Mouse (Mus musculus) CD4-positive, CD25-positive, alpha-beta regulatory T cell, adult 4 months (primary cell): ENCODE results near the gene Slc25a39. TPM values are rescaled to one million over a fixed set of nuclear protein-coding genes. Genes with fewer than 3 reads are reported as not detected.

Experiments used
- ATAC-seq: one replicate; pipeline ENCODE4 v1.8.0; 2017
- polyA plus RNA-seq, 2 experiments: library from polyadenylated mRNA; unstranded; fragments of 100-300 nt; shearing (Covaris generic); gene quantifications; one replicate each; pipeline ENCODE4 v1.2.1; 2017

Slc25a39 gene
- polyA plus RNA-seq, 2 experiments from 2014 or later: 44.0 to 44.2 TPM

- ATAC-seq: no peak
These were observed 28.7 kb upstream of the Slc25a39 start for GRCm38 (mm10) chr11:102436471-102436790.

GRCm38 (mm10) chr11:102435754-102436470 is 28.2 kb upstream of the Slc25a39 start:
- no peak for ATAC-seq

DNA sequence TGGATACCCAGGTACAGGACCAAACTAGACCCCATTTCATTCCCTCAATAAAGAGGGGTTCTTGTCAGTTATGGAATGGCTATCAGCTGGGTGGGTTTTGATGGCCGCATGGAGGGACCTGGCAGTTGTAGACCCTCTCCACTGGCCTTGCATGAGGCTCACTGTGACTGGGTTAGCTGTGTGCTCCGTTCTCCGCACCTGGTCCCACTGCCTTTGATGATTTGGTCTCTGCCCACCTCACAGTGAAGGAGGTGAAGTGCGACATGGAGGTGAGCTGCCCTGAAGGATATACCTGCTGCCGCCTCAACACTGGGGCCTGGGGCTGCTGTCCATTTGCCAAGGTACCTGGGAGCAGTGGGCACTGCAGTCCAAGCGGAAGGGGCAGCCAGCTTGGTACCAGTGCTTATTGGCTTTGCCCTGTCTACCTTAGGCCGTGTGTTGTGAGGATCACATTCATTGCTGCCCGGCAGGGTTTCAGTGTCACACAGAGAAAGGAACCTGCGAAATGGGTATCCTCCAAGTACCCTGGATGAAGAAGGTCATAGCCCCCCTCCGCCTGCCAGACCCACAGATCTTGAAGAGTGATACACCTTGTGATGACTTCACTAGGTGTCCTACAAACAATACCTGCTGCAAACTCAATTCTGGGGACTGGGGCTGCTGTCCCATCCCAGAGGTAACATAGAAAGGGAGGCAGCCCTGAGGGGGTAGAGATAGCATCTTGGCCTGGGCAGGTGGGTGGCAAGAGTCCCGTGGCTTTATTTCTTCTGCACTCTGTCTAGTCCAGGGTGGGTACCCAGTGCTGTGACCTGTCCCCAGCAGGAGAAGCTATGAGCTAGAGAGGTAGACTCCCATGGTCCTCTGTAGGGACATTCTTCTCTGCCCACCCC is 27.3 kb upstream of the Slc25a39 start:
- no peak for ATAC-seq

DNA sequence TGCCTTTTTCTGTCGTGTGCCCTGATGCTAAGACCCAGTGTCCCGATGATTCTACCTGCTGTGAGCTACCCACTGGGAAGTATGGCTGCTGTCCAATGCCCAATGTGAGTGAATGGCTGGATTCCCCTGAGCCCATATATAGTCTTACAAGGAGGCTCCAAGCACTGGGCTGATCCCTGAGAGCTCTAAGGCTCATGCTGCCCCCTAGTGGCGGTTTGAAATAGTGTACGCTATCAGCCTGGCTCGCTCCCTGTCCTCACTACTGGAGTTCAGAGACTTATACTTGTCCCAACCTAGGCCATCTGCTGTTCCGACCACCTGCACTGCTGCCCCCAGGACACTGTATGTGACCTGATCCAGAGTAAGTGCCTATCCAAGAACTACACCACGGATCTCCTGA is 26.7 kb upstream of the Slc25a39 start:
- ATAC-seq: peak; percentile 54

- ATAC-seq: no peak
These were observed 26.1 kb upstream of the Slc25a39 start for GRCm38 (mm10) chr11:102433866-102434265.

GRCm38 (mm10) chr11:102432896-102433295 is 25.1 kb upstream of the Slc25a39 start:
- ATAC-seq: no peak

- peak; percentile 43 for ATAC-seq
These were observed 24.5 kb upstream of the Slc25a39 start for GRCm38 (mm10) chr11:102432115-102432843.

DNA sequence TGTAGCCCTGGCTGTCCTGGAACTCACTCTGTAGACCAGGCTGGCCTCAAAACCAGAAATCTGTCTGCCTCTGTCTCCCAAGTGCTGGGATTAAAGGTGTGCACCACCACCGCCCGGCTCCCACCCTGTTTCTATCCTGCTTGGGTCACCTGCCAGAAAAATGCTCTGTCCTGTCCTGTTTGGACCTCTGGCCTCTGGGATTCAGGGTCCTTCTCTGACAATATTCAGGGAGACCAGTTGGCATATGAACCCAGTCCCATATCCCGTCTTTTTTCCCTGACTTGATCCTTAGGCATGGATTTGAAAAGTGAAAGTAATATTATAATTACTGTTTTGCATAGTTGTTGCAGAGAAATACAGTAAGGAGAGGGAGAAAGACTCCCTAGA is 24.0 kb upstream of the Slc25a39 start:
- no peak for ATAC-seq

- peak; percentile 63 for ATAC-seq
These were observed 23.4 kb upstream of the Slc25a39 start for GRCm38 (mm10) chr11:102431018-102431645.

DNA sequence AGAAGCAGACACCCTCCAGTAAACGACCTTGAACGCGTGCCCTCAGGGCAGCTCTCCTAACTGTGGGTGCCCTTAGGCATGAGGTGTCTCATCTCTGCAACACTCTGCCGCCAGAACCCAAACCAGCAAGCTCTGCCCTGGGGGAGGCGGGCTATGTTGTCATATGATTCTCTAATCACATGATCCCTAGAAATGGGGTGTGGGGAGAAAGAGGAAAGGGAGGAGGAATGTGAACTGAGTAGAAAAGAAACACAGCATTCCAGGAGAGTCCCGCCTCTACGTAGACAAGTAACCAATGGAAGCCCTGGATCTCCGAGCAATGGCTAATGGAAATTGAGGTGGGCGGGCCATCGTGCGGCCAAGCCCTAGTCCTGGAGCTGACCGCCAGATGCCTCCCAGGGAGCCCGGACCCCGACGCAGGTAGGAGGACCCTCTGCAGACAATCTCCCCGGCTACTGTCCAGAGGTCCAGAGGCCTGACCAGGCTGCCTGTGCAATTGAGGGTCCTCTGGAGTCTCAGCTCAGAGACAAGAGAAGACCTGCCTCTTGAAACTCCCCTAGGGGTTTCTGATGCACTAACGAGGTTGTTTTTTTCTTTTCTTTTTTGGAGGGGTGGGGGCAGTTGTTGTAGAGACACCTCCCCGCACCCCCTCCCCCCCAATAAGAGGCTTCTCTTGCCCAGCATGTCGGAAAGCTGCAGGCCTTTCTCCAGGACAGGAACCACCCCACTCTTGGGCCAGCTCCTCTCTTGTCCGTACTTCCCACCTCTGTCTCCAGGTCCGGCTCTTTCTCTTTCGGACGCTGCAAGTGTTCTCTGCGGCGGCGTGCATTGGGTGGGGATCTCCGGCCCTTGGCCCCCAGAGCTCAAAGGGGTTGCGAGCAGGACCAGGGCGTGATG is 22.6 kb upstream of the Slc25a39 start, which contains the start of gene Grn:
Gene Grn (plus strand): TSS at position 195 of the 897 bp plus-strand sequence.
- peak; percentile 66 for ATAC-seq

- ATAC-seq: no peak
These were observed 21.8 kb upstream of the Slc25a39 start for GRCm38 (mm10) chr11:102429551-102429950.

- ATAC-seq: peak; percentile 19
These were observed 21.3 kb upstream of the Slc25a39 start for GRCm38 (mm10) chr11:102428981-102429540.

DNA sequence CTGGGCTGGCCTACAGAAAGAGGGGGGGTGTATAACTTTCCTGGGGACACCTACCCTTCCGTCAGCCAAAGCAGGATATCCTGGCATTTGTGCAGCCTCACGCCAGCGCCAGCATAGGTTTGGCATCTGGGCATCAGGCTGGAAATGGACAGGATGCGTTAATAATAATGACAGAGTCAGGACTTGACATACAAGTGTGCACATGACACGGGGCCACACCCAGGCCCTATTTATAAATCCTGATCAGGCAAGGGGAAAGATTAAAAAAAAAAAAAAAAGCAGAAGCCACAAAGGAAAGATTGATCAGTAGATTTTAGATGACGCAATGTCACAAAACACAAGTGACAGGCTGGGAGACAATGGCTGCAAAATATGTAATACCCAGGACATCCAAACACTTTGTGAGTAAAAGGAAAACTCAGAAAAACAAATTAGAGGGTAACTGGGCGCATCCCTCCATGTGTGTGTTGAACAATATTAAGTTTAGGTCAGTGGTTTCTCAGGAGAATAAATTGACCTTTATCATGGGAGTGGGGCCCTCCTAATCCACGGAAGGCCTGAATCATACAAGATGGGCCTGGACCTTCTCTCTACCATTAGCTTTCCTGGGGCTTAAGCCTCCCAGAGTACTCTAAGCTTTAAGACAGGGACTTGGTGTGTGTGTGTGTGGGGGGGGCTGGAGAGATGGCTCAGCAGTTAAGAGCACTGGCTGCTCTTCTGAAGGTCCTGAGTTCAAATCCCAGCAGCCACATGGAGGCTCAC is 18.0 kb upstream of the Slc25a39 start:
- no peak for ATAC-seq

DNA sequence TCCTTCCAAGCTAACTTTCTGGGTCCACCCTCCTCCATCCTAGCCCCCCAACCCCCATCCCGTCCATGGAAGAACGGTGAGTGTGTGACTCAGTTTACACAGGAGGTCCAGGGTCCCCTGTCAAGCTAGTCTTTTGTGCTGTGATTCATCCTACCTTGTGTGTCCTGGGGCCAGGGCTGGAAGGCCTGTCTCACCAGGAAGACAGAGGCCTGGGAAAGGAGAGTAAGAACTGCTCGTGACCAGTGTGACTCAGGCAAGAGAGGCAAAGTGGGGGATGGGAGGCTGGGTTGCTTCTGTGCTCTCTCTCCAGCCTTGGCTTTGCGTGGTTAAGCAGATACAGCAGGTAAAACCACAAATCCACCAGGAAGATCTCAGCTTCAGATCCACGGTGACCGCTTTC is 16.9 kb upstream of the Slc25a39 start:
- ATAC-seq: no peak

DNA sequence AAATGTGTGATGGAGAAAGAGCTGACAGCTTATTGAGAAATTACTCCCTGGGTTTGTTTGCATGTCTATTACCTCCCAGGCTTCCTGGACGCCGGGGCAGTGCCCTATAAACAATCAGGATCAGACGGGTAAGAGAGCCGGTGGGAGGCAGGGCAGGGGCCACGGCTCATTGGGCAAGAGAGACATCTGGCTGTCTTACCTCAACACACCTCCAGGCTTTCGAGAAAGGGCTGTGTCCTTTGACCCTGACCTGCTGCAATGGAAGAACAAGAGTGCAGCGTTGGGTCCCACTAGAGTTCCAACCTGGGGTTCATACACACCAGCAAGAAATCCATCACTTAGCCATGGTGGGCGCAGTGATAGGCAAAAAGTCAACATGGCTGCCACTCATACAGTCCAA is 13.8 kb upstream of the Slc25a39 start:
- ATAC-seq: no peak

GRCm38 (mm10) chr11:102418887-102419286 is 11.1 kb upstream of the Slc25a39 start:
- no peak for ATAC-seq

GRCm38 (mm10) chr11:102417160-102417559 is 9.4 kb upstream of the Slc25a39 start:
- ATAC-seq: no peak

GRCm38 (mm10) chr11:102415034-102415802 is 7.5 kb upstream of the Slc25a39 start:
- ATAC-seq: no peak

DNA sequence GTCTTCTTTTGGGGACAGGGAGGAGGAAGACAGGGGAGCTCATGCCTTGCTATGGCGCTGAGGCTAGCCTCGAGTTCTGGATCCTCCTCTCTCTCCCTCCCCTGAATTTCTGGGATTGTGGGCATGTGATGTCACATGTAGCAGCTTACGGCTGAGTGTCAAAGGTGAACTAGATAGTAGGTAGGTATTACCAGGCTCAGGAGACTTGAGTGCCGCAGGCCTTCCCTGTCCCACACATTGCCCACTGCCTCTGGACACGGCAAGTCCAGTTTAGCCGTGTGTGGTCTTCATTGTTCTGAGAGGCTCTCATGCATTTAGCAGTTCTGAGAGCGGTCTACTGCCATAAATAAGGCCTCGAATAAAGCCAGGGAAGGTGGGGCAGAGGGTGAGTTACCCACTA is 5.3 kb upstream of the Slc25a39 start:
- ATAC-seq: no peak

DNA sequence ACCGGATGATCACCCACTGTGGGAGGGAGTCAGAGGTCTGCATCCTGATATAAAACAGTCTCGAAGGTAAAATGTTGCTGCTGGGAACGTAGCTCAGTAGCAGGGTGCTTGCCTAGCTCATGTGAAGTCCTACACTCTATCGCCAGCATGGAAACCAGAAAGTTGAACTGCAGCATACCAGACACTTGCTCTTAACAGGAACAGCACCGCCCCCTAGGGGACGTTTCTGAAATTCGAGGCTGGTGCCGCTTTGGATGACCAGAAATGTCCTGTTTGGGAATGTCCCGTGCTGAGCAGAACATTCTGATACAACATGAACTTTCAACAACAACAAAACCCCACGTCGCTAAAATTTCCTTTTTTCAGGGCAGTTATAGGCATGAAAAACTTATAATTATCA is 4.0 kb upstream of the Slc25a39 start:
- ATAC-seq: peak; percentile 31
